Mouse (Mus musculus): ENCODE data around the gene Gm49403. TPM values are rescaled to one million over a fixed set of nuclear protein-coding genes. Genes with fewer than 3 reads are reported as not detected.

The Gm49403 gene
- polyA plus RNA-seq, 1 experiment from 2014 or later = not detected

DNA sequence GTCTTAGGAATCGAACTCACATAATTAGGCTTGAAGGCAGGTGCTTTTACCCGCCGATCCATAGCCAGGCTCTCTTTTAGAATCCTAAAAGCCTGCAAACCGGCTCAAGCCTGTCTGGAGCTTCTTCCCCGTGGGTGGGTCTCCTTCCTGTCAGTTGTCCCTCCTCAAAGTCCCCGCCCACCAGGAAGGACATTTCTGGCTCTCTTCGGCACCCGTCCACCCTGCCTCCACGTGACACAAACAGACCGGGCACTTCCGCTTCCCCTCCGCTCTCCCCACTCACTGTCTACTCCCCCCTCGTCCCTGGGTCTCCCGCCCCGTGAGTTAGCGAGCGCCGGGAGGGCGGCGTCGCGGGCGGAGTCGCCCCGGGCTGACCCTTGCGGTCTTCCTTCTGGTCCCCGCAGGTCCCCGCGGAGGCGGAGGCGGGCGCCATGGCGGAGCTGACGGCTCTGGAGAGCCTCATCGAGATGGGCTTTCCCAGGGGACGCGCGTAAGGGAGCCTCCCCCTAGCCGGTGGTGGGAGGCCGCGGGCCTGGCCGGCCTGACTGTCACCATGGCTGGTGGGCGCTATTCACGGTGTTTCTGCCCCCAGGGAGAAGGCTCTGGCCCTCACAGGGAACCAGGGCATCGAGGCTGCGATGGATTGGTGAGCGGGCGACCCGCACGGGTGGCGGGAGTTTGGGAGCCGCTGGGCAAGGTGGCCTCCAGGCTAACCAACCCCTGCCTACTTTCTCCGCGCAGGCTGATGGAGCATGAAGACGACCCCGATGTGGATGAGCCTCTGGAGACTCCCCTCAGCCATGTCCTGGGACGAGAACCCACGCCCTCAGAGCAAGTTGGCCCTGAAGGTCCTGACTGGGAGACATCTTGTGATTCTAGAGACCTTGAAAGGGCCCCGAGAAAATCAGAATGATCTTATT lies 12.2 kb upstream of the Gm49403 start, which contains the start of gene Ubxn1:
Ubxn1 (plus strand) TSS at position 230 of the 920 bp plus-strand sequence.
- WGBS = 1% methylated on average over 56 of the region's 59 CpGs
- TF ChIP-seq CTCF (IDR thresholded peaks at IDR 0.05; ENCODE audit: low read depth) = no peak
- H3K4me1 ChIP-seq (ENCODE audit: insufficient read depth) = peaks cover 6% of the 10 kb centered on the region; the same call in 1 of the 2 replicates

DNA sequence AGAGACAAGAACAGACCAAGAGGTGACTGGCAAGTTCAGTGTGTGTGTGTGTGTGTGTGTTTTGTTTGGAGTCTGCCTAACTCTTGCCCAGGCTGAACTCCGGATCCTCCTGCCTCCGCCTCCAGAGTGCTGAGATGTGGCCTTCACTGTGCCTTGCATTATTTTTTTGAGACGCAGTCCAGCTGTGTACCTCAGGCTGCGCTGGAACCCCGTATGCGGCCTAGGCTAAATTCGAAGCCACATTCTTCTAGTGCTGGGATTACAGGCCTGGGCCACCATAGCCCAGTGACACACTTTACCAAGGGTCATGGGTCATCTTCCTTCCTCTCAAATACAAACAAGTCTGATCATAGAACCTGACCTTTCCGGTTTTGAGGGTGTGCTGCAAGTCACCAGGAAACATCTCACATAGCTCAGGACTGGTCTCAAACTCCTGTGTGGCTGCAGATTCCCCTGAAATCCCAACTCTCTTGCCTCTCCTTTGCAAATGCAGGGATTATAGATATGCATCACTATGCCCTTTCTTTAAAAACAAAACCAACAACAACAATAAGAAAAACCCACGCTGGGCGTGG lies 11.4 kb upstream of the Gm49403 start:
- Histone ChIP-seq H3K9me3 (ENCODE audit: low read depth, low read length) (no peaks in the 10 kb centered on the region), H3K4me3 (ENCODE audit: low read depth, low read length) (peak overlapping the region; percentile 98), H3K4me2 (peak overlapping the region; percentile 93), H3K27ac (ENCODE audit: low read depth) (peak overlapping the region; percentile 76), H3K36me3 (ENCODE audit: insufficient read depth) (peaks cover 37% of the 10 kb centered on the region), H3K4me1 (ENCODE audit: insufficient read depth) (peaks cover 6% of the 10 kb centered on the region; the same call in 1 of the 2 replicates), H3K27me3 (ENCODE audit: insufficient read depth, low read length) (no peaks in the 10 kb centered on the region), H3K9ac (peak overlapping the region; percentile 94)
- DNase-seq = no peak
- WGBS = 66% methylated on average over 10 of the region's 10 CpGs
- TF ChIP-seq CTCF (IDR thresholded peaks at IDR 0.05; ENCODE audit: low read depth) = no peak
- no peak for ATAC-seq (ENCODE audit: insufficient read depth)

More for the DNA sequence above, 12.2 kb upstream of the Gm49403 start, which contains the start of gene Ubxn1:
- Histone ChIP-seq H3K4me2 (peak within 1 kb of the TSS; percentile 93), H3K36me3 (ENCODE audit: insufficient read depth) (peaks cover 33% of the 10 kb centered on the region), H3K9me3 (ENCODE audit: low read depth, low read length) (no peaks in the 10 kb centered on the region), H3K27me3 (ENCODE audit: insufficient read depth, low read length) (no peaks in the 10 kb centered on the region), H3K27ac (ENCODE audit: low read depth) (peak within 1 kb of the TSS; percentile 76), H3K9ac (peak within 1 kb of the TSS; percentile 94), H3K4me3 (ENCODE audit: low read depth, low read length) (peak within 1 kb of the TSS; percentile 98)
- peak; percentile 97 for DNase-seq
- ATAC-seq (ENCODE audit: insufficient read depth) = peak; percentile 98

DNA sequence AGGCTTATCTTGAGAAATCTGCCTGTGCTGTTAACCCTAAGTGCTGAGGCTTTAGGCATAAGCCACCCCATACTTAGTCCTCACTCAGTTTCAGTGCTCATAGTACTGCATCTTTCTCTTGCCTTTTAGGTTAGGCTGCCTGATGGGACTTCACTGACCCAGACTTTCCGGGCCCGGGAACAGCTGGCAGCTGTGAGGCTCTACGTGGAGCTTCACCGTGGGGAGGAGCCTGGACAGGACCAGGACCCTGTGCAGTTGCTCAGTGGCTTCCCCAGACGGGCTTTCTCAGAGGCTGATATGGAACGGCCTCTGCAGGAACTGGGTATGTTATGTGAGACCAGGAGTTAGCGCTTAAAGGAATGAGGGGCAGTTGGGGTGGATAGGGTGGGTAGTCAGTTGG lies 8.7 kb upstream of the Gm49403 start:
- no peak for DNase-seq
- Histone ChIP-seq H3K36me3 (ENCODE audit: insufficient read depth) (peaks cover 37% of the 10 kb centered on the region), H3K9me3 (ENCODE audit: low read depth, low read length) (no peaks in the 10 kb centered on the region), H3K4me3 (ENCODE audit: low read depth, low read length) (no peak overlapping the region), H3K4me2 (no peak overlapping the region), H3K27me3 (ENCODE audit: insufficient read depth, low read length) (no peaks in the 10 kb centered on the region), H3K4me1 (ENCODE audit: insufficient read depth) (peaks cover 6% of the 10 kb centered on the region; the same call in 1 of the 2 replicates), H3K9ac (no peak overlapping the region), H3K27ac (ENCODE audit: low read depth) (no peak overlapping the region)
- TF ChIP-seq CTCF (IDR thresholded peaks at IDR 0.05; ENCODE audit: low read depth) = no peak
- WGBS = 89% methylated on average over 7 of the region's 7 CpGs
- no peak for ATAC-seq (ENCODE audit: insufficient read depth)

DNA sequence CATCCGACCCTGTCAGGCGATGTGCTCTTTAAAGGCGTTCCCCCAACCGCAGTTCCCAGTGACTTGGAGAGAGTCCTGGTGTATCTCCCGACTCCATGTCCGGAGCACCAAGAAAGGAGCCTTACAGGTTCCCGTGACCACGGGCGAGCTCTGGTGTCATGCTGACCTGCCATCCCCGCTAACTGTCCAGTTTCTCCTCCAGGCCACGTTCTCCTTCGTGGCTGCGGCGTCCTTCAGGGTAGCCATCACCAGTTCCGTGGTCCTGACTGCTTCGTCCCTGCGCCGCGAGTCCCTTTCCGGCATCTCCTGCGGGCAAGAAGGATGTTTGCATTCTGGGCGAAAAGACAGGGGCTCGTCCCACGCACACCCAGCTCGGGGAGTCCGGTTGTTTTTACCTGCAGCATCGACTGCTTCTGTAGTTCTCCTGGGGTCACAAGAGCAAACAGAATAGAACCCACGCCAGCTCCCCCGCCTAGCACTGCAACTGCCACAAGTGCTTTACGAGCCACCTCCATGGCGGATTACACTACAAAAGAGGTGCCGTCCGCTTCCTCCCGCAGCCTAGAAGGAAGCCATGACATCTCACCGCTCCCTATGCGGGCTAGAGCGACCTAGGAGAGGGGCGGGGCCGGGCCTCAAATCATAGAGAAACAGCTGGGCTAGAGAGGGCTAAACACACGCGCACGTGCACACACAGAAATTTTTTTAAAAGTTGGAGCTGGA lies 3.3 kb upstream of the Gm49403 start, which contains the start of gene Uqcc3:
Uqcc3 (minus strand) TSS at position 613 of the 723 bp plus-strand sequence.
- H3K27me3 ChIP-seq (ENCODE audit: insufficient read depth, low read length) = no peaks in the 10 kb centered on the region
- H3K4me1 ChIP-seq (ENCODE audit: insufficient read depth) = no peaks in the 10 kb centered on the region
- H3K9ac ChIP-seq = peak within 1 kb of the TSS; percentile 90
- WGBS = under 1% methylated on average over 42 of the region's 42 CpGs
- no peaks in the 10 kb centered on the region for H3K9me3 ChIP-seq (ENCODE audit: low read depth, low read length)
- H3K27ac ChIP-seq (ENCODE audit: low read depth) = peak within 1 kb of the TSS; percentile 83; the same call in 1 of the 2 replicates
- peak; percentile 97 for ATAC-seq (ENCODE audit: insufficient read depth)
- peak within 1 kb of the TSS; percentile 87 for H3K4me2 ChIP-seq
- DNase-seq = peak; percentile 92
- no peak for TF ChIP-seq CTCF (IDR thresholded peaks at IDR 0.05; ENCODE audit: low read depth)
- peaks cover 15% of the 10 kb centered on the region for H3K36me3 ChIP-seq (ENCODE audit: insufficient read depth)
- H3K4me3 ChIP-seq (ENCODE audit: low read depth, low read length) = peak within 1 kb of the TSS; percentile 82

DNA sequence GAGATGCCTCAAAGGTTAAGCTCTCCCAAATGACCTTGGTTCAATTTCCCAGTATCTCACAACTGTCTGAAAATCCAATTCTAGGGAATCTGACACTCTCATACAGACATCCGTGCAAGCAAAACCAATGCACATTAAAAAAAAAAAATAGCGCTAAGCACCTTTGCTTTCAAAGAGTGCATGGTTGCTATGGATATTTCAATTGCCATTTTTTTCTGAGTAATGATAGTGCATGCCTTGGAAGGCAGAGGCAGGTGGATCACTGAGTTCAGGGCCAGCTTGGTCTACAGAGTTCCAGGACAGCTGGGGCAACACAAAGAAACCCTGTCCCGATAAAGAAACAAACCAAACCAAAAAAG lies 2.7 kb upstream of the Gm49403 start:
- Histone ChIP-seq H3K4me1 (ENCODE audit: insufficient read depth) (no peaks in the 10 kb centered on the region), H3K27me3 (ENCODE audit: insufficient read depth, low read length) (no peaks in the 10 kb centered on the region), H3K9ac (peak overlapping the region; percentile 90), H3K27ac (ENCODE audit: low read depth) (0 out of 2 replicates have a peak overlapping the region, but pooled peaks have one; percentile 83), H3K9me3 (ENCODE audit: low read depth, low read length) (no peaks in the 10 kb centered on the region), H3K36me3 (ENCODE audit: insufficient read depth) (peaks cover 10% of the 10 kb centered on the region), H3K4me2 (peak overlapping the region; percentile 87), H3K4me3 (ENCODE audit: low read depth, low read length) (peak overlapping the region; percentile 82)
- no peak for TF ChIP-seq CTCF (IDR thresholded peaks at IDR 0.05; ENCODE audit: low read depth)
- DNase-seq = no peak
- ATAC-seq (ENCODE audit: insufficient read depth) = peak; percentile 43
- WGBS = 10% methylated on average over 3 of the region's 3 CpGs

DNA sequence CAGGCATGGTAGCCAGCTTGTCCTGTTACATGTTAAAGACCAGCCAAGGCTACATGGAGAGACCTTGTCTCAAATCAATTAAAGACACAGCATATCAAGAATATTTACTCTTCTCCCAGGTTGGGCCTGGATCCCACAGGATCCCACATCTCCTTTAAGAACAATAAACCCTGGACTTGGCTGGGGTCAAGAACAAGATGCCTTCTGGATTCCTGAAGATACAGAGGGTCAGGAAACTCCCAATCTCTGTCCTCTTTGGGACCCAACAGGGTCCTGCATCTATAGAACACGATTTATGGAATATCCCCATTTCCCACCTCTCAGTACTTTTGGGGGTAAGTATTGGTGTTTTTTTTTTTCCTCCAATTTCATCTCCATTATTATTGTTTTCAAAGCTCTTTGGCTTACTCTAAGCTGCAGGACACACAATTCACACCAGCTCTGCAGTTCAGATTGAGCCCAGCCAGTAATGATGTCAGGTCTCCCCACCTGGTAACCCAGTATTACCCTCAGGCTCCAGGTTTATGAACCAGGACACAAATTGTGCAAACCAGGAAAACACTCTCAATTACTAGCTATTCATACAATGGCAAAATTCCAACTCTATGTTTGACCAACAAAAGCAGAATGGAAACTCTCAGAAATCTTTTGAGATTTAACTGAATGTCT lies 3.3 kb downstream of the Gm49403 start:
- H3K27me3 ChIP-seq (ENCODE audit: insufficient read depth, low read length) = no peaks in the 10 kb centered on the region
- peak overlapping the region; percentile 92 for H3K4me2 ChIP-seq
- H3K9ac ChIP-seq = peak overlapping the region; percentile 89
- ATAC-seq (ENCODE audit: insufficient read depth) = no peak
- no peaks in the 10 kb centered on the region for H3K9me3 ChIP-seq (ENCODE audit: low read depth, low read length)
- no peaks in the 10 kb centered on the region for H3K4me1 ChIP-seq (ENCODE audit: insufficient read depth)
- no peak for TF ChIP-seq CTCF (IDR thresholded peaks at IDR 0.05; ENCODE audit: low read depth)
- H3K36me3 ChIP-seq (ENCODE audit: insufficient read depth) = peaks cover 21% of the 10 kb centered on the region
- DNase-seq = no peak
- H3K27ac ChIP-seq (ENCODE audit: low read depth) = peak overlapping the region; percentile 92
- 59% methylated on average over 1 of the region's 1 CpGs for WGBS
- H3K4me3 ChIP-seq (ENCODE audit: low read depth, low read length) = peak overlapping the region; percentile 71
